Mouse (Mus musculus): ENCODE results near the gene Map3k14.
"Not testable (repeated sequence)": the region's sequence is repeated elsewhere in the genome, so short reads cannot be mapped to it uniquely, and the experiment has no call there.

Gene Map3k14

GRCm38 (mm10) chr11:103246081-103246730 lies 21.1 kb downstream of the Map3k14 start:
- DNase-seq (ENCODE audit: low spot score), result no peak

GRCm38 (mm10) chr11:103244856-103245255 lies 22.4 kb downstream of the Map3k14 start:
- DNase-seq (ENCODE audit: low spot score), result no peak

DNA sequence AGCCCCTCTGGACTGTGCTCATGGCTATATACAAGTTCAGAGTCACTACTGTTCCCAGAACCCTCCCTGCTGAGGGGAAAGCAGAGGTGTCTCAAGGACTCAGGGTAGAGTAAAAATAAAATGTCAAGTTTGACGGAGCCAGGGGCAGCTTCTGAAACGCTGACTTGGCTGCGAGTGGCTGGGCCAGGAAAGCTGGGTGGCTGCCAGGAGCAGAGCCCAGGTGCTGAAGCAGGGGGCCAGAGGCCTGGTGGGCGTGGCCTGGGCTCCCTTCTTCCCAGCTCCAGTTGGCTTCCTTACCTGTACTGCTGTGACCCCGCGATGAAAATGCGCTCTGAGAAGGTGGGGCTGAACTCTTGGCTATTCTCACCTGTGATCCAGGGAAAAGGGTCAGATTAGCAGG lies 26.5 kb downstream of the Map3k14 start:
- DNase-seq (ENCODE audit: low spot score), result no peak

DNA sequence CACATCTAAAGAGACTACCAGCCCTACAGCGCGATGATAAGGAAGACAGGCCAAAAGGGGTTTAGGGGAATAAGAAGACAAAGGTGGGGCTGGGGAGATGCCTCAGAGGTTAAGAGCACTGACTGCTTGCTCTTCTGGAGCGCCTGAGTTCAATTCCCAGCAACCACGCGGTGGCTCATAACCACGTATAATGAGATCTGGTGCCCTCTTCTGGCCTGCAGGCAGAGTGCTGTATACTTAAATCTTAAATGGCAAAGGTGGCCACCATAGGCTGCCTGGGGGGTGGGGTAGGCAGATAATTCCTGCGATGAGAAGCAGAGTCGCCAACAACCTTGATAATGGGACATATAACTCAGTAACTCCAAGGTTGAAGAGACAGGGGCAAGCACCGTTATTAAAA lies 29.5 kb downstream of the Map3k14 start:
- DNase-seq (ENCODE audit: low spot score), result no peak

DNA sequence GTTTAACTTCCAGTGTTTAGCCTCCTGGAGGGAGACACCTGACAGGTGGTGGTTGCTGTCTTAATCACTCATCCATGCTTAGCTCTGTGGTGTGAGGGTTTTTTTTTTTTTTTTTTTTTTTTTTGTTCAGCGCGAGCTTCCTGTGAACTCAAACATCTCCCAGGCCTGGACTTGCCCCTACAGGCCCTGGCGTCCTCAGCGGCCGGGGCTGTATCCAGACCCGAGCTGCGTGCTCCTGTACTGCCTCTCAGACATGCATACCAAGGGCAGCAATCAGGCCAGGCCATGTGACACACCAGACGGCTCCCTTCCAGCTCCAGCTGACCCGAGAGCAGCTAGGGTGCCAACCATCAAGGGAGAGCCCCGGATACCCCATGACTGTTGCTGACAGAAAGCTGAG lies 30.4 kb downstream of the Map3k14 start:
- no peak for DNase-seq (ENCODE audit: low spot score)

- DNase-seq (ENCODE audit: low spot score), result no peak
Measured at GRCm38 (mm10) chr11:103236431-103236830, 30.8 kb downstream of the Map3k14 start.

GRCm38 (mm10) chr11:103235702-103236101 lies 31.6 kb downstream of the Map3k14 start:
- DNase-seq (ENCODE audit: low spot score), result no peak

GRCm38 (mm10) chr11:103234447-103234846 lies 32.8 kb downstream of the Map3k14 start:
- DNase-seq (ENCODE audit: low spot score), result no peak

GRCm38 (mm10) chr11:103232966-103233365 lies 34.3 kb downstream of the Map3k14 start:
- DNase-seq (ENCODE audit: low spot score), result peak; percentile 70

DNA sequence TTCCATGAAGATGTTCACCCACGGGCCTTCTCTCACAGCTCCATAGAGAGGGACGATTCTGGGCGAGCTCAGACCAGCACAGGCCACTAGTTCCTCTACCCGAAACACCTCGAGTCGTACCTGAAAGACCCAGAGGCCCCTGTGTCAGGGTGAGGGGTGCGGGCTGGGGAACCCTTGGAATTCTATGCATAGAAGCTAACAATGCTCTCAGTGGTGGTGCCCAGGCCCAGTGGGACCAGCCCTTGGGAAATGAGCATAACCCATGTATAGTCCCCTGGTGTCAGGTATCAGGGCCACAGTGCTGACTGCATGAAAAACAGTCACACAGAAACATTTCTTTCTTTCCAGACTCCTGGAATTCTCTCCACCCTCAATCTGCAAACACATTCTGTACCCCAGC lies 35.9 kb downstream of the Map3k14 start:
- DNase-seq (ENCODE audit: low spot score), result no peak

DNA sequence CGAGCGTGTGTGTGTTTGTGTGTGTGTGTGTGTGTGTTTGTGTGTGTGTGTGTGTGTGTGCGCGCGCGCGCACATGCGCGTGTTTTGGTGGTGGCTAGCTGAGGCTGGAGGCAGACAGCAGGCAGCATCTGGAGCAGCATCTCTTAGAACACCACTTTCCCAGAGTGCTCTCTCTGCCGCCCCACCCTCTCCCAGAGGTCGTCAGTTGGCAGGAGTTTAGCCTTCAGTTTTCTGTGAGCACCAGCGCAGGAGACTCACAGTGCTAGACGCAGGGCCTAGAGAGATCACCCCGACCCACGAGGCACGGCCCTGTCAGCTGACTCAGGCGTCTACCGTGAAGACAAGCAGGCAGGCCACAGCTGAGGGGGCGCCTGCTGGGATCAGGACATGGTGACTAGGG lies 36.6 kb downstream of the Map3k14 start:
- no peak for DNase-seq (ENCODE audit: low spot score)

DNA sequence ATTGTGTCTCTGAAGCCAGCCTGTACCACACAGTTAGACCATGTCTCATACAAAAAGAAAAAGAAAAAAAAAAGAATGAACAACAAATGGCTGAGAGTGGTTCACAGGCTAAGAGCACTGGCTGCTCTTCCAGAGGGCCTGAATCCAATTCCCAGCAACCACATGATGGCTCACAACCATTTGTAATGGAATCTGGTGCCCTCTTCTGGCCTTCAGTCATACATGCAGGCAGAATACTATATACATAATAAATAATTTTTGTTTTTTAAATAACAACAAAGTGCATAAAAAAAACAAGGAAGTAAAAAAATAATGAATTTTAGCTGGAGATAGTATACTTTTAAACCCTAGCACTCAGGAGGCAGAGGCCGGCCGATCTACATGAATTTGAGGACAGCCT lies 37.7 kb downstream of the Map3k14 start:
- no peak for DNase-seq (ENCODE audit: low spot score)

- DNase-seq (ENCODE audit: low spot score), result no peak
Measured at GRCm38 (mm10) chr11:103223951-103224456, 43.3 kb downstream of the Map3k14 start.

DNA sequence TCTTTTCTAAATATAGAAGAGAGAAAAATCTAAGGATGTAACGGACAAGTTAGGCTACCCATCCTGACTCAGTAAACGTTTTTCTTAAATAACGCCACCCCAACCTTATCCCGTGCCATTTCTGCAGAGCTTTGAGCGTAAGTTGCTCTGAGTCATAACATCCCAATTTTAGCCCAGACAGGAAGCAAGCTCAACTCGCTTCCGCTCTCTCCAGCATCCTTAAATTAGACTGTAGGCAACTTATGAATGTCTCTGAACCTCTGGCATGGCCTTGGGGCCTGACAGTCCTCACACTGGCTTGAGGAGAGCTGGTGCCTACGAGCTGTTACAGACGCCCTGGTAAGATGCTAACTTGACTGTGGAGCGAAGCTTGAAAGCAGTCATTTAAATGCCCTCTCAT lies 43.8 kb downstream of the Map3k14 start:
- no peak for DNase-seq (ENCODE audit: low spot score)

DNA sequence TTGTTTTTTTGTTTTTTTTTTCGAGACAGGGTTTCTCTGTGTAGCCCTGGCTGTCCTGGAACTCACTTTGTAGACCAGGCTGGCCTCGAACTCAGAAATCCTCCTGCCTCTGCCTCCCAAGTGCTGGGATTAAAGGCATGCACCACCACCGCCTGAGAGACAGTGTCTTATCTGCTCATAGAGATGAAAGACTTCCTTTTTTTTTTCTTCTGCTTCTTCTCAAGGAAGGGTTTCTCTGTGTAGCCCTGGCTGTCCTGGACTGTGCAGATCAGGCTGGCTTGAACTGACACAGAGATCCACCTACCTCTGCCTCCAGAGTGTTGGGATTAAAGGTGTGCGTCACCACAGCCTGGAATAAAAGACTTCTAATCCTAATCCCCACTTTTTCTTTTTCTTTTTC lies 44.6 kb downstream of the Map3k14 start:
- not testable (repeated sequence) for DNase-seq (ENCODE audit: low spot score)

DNA sequence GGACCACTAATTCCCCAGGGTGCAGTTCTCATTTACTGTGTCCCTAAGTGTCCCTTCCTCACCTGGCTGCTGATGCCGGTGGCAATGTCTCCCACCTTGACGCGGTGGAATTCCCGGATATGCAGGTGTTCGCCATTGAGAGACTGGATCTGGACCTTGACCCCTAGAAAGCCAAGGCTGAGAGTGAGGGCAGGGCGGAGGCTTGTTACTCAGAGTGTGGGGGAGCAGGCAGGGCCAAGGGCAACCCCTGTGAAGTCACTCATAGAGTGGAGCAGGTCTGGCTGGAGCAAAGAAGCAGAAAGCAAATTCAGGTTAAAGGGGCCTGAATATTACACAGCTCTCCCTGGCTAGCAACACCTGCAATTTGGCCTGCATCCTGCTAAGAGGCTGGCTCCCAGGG lies 45.8 kb downstream of the Map3k14 start:
- DNase-seq (ENCODE audit: low spot score), result no peak

GRCm38 (mm10) chr11:103219995-103220394 lies 47.3 kb downstream of the Map3k14 start:
- no peak for DNase-seq (ENCODE audit: low spot score)

- DNase-seq (ENCODE audit: low spot score), result no peak
Measured at GRCm38 (mm10) chr11:103219259-103219658, 48.0 kb downstream of the Map3k14 start.

DNA sequence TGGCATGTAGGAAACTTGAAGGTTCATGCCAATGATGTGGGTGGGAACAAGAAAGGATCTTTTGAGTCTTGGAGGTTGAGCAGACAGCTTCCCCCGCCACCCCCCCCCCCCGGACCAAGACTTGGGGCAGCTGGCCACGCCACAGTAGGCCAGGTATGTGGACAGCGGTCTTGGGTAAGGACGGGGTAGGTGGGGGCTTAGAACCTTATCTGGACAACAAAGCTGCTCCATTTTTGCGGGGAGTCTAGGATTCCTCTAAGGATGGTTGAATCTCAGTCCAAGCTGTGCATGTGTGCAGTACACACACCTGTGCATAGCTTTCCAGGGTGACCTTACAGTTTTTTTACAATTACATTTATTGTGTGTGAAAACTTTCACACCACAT lies 48.8 kb downstream of the Map3k14 start:
- DNase-seq (ENCODE audit: low spot score), result no peak

GRCm38 (mm10) chr11:103217790-103218516 lies 49.3 kb downstream of the Map3k14 start, which contains the start of gene Spata32:
Gene Spata32, minus strand, starts transcription at chr11:103218432.
- no peak for DNase-seq (ENCODE audit: low spot score)

DNA sequence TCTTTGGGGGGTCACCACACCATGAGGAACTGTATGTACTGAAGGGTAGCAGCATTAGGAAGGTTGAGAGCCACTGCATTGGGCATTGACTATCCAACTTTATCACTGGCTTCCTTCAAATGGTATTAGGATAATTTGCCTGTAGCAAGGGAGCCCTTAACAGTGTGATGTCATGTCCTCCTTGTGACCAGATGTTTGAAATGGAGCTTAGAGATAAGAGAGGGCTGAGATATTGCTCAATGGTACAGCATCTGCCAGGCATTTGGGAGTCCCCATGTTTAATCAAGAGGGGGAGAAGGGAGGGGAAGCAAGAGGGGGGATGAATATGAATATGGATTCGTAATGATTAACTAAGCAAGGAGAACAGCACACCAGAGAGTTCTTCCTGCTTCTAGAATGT lies 51.9 kb downstream of the Map3k14 start:
- no peak for DNase-seq (ENCODE audit: low spot score)

- DNase-seq (ENCODE audit: low spot score), result no peak
Measured at GRCm38 (mm10) chr11:103213712-103214111, 53.6 kb downstream of the Map3k14 start.

DNA sequence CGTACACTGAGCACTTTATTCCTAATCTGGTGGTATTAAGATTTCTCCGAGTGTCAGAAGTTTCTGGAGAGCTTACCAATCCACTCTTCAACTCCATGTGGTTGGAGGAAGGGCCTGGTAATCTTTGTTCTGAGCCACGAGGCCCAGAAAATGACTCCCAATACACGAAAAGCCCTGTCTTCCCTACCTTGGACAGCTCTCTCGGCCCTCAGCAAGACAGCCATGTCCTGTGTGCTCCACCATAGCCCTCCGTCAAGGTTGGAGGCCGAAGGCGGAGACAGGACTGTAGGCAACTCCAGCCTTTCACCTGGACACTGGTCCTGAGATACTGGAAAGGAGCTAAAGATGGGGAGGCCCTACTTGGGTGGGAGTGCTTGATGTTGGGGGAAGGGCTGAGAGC lies 57.0 kb downstream of the Map3k14 start:
- DNase-seq (ENCODE audit: low spot score), result no peak

DNA sequence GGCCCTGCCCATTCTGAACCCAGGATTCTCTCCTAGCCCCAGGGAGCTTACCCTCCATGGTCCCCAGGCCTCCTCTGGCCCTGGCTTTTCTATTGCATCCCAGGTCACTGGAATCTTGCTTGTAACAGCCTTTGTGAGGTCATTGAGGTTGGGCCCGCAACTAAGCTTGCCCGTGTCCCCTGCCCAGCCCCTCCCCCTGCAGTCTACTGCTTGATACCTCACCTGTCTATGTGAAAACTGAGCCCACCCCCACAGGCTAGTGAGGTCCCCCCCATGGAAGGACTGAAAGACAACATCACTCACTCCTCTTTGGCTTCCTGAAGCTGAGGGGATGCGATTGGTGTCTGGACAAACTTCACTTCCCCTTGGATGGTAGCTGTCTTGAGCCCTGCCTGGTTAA lies 58.8 kb downstream of the Map3k14 start, which contains the start of gene 1700023F06Rik:
Gene 1700023F06Rik, minus strand, starts transcription at position 101 of the 400 bp plus-strand sequence.
- DNase-seq (ENCODE audit: low spot score), result no peak
